In the genomic region with DNA sequence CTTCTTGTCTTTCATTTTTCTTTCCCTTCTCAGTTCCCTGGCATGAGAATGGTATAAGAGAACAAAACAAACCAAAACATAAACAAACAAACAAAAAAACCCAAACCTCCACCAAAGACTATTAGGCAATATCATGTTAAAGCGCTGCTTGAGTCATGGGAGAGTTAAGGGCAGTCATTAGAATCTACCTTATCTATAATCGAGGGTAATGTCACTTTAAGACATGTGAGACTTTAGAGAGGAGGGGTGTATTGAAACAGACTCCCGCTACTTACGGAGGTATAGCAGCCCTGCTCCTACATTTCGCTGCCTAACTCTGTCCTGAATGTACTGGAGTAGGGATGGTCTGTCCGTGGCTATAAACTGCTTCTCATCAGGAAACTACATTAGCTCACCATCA, we compare ENCODE assay signal across 8 mouse cellular contexts. TPM values are rescaled to one million over a fixed set of nuclear protein-coding genes. Genes with fewer than 3 reads are reported as not detected.
A peak's percentile ranks its signal among the peaks of the same experiment; 100 is the strongest.
DNase-seq lines count a peak whose midpoint lies in the region; ATAC-seq and TF ChIP-seq lines count a peak whose summit lies in the region.
"Had no signal": no experiment of that assay in that cellular context is flagged by ENCODE, and none has a peak within 500 bp of the region (broad histone marks: within the 10 kb centered on the region; RNA-seq: fewer than 3 reads in every experiment).

Fam19a1 (plus strand) TSS at position 301 of the 400 bp plus-strand sequence.

- peak within 1 kb of the TSS; percentile 30; the same call in 1 of the 2 replicates for H3K4me3 ChIP-seq in kidney, adult 2 months (ENCODE audit: insufficient read depth, low read depth, low read length)
- H3K4me3 ChIP-seq in forebrain, embryonic 16.5 days (replicated peaks; ENCODE audit: low read length), result peak within 1 kb of the TSS; percentile 29
- H3K4me3 ChIP-seq in limb, embryonic 12.5 days (replicated peaks), result peak within 1 kb of the TSS; percentile 26
- H3K4me3 ChIP-seq: liver, embryonic 13.5 days had no signal

- no peaks in the 10 kb centered on the region; the same call in 1 of the 2 replicates for H3K27me3 ChIP-seq in kidney, adult 2 months (replicated peaks; ENCODE audit: control insufficient read depth, insufficient read depth, low read length)
- no peaks in the 10 kb centered on the region for H3K27me3 ChIP-seq in forebrain, embryonic 16.5 days (replicated peaks; ENCODE audit: control insufficient read depth, insufficient read depth, low read length)
- 0 out of 2 replicates have a peak, but pooled peaks cover 2% of the 10 kb centered on the region for H3K27me3 ChIP-seq in limb, embryonic 12.5 days

- no peak for ATAC-seq in forebrain, embryonic 16.5 days
- ATAC-seq in limb, embryonic 12.5 days (ENCODE audit: insufficient number of reproducible peaks, insufficient read depth, low FRiP score, low TSS enrichment, low read depth), result no peak

- TF ChIP-seq POLR2A in kidney, adult 2 months (IDR thresholded peaks at IDR 0.05; ENCODE audit: low read depth, low read length), result no peak
- TF ChIP-seq POLR2A in brain, embryonic 14.5 days (IDR thresholded peaks at IDR 0.05; ENCODE audit: borderline replicate concordance, extremely low read depth, insufficient read depth, insufficient read length, poor library complexity, severe bottlenecking), result no peak

- H3K36me3 ChIP-seq in kidney, adult 2 months (ENCODE audit: control insufficient read depth, insufficient read depth, low read length), result no peaks in the 10 kb centered on the region
- H3K36me3 ChIP-seq in forebrain, embryonic 16.5 days (ENCODE audit: control insufficient read depth, insufficient read depth), result no peaks in the 10 kb centered on the region
- H3K36me3 ChIP-seq in limb, embryonic 12.5 days, result no peaks in the 10 kb centered on the region
- H3K36me3 ChIP-seq: liver, embryonic 13.5 days had no signal

- no peak within 1 kb of the TSS for H3K9ac ChIP-seq in forebrain, embryonic 16.5 days (replicated peaks; ENCODE audit: low read depth, low read length)
- H3K9ac ChIP-seq in limb, embryonic 12.5 days (replicated peaks), result no peak within 1 kb of the TSS; the same call in 1 of the 2 replicates
- H3K9ac ChIP-seq: liver, embryonic 13.5 days had no signal

- H3K4me2 ChIP-seq in forebrain, embryonic 16.5 days (ENCODE audit: low read length), result peak within 1 kb of the TSS; percentile 23
- peak within 1 kb of the TSS; percentile 93 for H3K4me2 ChIP-seq in limb, embryonic 12.5 days
- H3K4me2 ChIP-seq: liver, embryonic 13.5 days had no signal

- DNase-seq in kidney, adult 2 months, result no peak
- no peak for DNase-seq in kidney, postnatal 36 days
- peak; percentile 37 for DNase-seq in brain, embryonic 14.5 days (ENCODE audit: low read depth)
- DNase-seq in urinary bladder, postnatal 4 days (ENCODE audit: low spot score in 2 of 2), result no peak
- DNase-seq in cerebellum, adult 18-20 months, result no peak
- DNase-seq: liver, embryonic 13.5 days had no signal

- H3K27ac ChIP-seq in kidney, adult 2 months (ENCODE audit: insufficient read depth, low read depth, low read length), result no peak within 1 kb of the TSS
- no peak within 1 kb of the TSS for H3K27ac ChIP-seq in forebrain, embryonic 16.5 days (ENCODE audit: low read length)
- no peak within 1 kb of the TSS for H3K27ac ChIP-seq in limb, embryonic 12.5 days
- H3K27ac ChIP-seq: liver, embryonic 13.5 days had no signal

- no peak for TF ChIP-seq CTCF in kidney, adult 2 months (conservative IDR thresholded peaks at IDR 0.05; ENCODE audit: insufficient read depth, insufficient read length, low read depth, low read length)
- TF ChIP-seq CTCF in brain, embryonic 14.5 days (IDR thresholded peaks at IDR 0.05; ENCODE audit: borderline replicate concordance, extremely low read depth, insufficient read depth, insufficient read length), result no peak

- WGBS in kidney, adult 2 months, result 27% methylated on average over 6 of the region's 6 CpGs
- WGBS in forebrain, embryonic 16.5 days, result 29% methylated on average over 6 of the region's 6 CpGs
- 20% methylated on average over 6 of the region's 6 CpGs for WGBS in limb, embryonic 12.5 days

- H3K4me1 ChIP-seq in kidney, adult 2 months (ENCODE audit: control insufficient read depth, insufficient read depth, low read length), result no peaks in the 10 kb centered on the region
- peaks cover 17% of the 10 kb centered on the region for H3K4me1 ChIP-seq in forebrain, embryonic 16.5 days (replicated peaks; ENCODE audit: control insufficient read depth, insufficient read depth, low read length)
- H3K4me1 ChIP-seq in limb, embryonic 12.5 days (replicated peaks), result peaks cover 14% of the 10 kb centered on the region; the same call in 1 of the 2 replicates
- H3K4me1 ChIP-seq: liver, embryonic 13.5 days had no signal

- H3K9me3 ChIP-seq in forebrain, embryonic 16.5 days (ENCODE audit: control insufficient read depth, low read length), result no peaks in the 10 kb centered on the region
- no peaks in the 10 kb centered on the region for H3K9me3 ChIP-seq in limb, embryonic 12.5 days
- H3K9me3 ChIP-seq: liver, embryonic 13.5 days had no signal

RNA-seq across cellular contexts. Expression of gene Fam19a1, which starts in this region (rescaled TPM):
- polyA plus RNA-seq in kidney, adult 2 months (2012; rRNA removed), result 0.16 and 0.20 TPM in 2 replicates
- polyA plus RNA-seq in brain, embryonic 14.5 days (2012; rRNA removed), result 3.5 and 5.1 TPM in 2 replicates
- polyA plus RNA-seq in forebrain, embryonic 16.5 days (2015; fragmentation: Nextera tagmentation; extraction: Ambion mirVana), result 15.8 and 24.1 TPM in 2 replicates
- 4.8 and 8.9 TPM in 2 replicates for polyA plus RNA-seq in limb, embryonic 12.5 days (2016; fragmentation: Nextera tagmentation; extraction: Ambion mirVana)
- polyA plus RNA-seq: liver, embryonic 13.5 days had no signal
